Mouse (Mus musculus): ENCODE data around the gene Creb5.
A peak's percentile ranks its signal among the peaks of the same experiment; 100 is the strongest.

Gene Creb5

GRCm38 (mm10) chr6:53429891-53430290, 142.8 kb downstream of the Creb5 start:
- no peak for DNase-seq (ENCODE audit: low read depth, low spot score)

DNA sequence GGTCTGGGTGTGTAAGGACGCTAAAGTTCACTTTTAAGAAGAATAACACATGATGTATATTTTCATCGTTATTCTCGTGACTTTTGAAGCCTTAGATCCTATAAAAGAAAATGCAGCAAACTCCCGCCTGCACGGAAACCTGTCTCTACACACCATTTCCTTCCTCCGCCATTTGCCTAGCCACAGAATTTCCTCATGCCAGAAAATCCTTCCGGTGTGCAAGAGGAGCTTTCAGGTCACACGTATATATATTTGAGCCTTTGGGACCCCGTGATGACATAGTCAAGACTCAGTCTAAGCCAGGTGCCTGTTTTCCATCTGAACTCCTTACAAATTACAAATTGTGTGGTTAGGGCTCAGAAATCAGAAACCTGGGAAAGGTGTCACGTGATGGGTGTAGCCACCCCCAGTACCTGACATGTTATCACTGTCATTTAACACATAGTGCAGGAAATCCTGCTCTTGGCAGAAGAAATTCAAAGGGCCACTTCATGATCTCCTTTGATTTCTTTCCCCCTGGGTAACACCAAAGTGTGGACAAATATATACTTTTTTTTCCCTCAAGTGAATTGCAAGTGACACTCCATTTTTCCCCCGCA, 158.9 kb downstream of the Creb5 start:
- no peak for DNase-seq (ENCODE audit: low read depth, low spot score)

DNA sequence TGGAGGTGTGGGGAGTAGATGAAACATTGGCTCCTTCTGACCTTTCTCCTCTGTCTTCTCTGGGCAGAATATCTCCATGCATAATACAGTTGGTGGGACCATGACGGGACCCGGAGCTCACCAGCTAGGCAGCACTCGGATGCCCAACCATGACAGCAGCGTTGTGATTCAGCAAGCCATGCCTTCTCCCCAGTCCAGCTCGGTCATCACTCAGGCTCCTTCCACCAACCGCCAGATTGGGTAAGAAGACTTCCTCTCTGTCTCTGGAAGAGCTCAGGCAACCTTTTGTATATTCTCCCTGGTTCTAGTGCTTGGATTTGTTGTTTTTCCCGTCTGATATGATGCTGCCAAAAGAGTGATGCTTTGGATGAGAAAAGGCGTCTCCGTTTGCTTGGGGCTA, 160.4 kb downstream of the Creb5 start:
- no peak for DNase-seq (ENCODE audit: low read depth, low spot score)

DNA sequence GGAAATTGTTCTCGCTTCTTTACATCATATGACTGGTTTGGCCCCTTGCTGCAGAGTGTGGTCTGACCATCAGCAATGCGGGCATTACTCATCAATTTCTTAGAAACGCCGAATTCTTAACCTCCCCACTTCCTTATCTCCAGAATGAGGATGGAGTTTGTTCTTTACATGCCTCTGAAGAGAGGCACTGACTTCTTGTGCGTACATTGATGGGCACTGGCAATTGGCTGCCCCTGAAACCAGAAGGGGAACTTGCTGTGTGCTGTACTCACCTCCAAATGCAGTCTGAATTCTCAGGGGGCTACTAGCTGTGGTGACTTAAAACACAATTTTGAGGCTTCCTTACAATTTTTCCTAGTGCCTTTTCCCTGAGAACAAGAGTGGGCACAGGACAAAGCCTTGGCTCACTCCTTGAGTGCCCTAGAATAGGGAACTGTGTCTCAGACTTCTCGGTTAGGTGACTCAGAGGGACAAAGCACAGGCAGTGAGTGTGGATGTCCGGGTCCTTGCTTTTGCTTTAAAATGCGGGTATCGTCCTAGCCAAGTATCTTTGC, 161.3 kb downstream of the Creb5 start:
- no peak for DNase-seq (ENCODE audit: low read depth, low spot score)

GRCm38 (mm10) chr6:53449437-53450173, 162.5 kb downstream of the Creb5 start:
- DNase-seq (ENCODE audit: low read depth, low spot score), result no peak

DNA sequence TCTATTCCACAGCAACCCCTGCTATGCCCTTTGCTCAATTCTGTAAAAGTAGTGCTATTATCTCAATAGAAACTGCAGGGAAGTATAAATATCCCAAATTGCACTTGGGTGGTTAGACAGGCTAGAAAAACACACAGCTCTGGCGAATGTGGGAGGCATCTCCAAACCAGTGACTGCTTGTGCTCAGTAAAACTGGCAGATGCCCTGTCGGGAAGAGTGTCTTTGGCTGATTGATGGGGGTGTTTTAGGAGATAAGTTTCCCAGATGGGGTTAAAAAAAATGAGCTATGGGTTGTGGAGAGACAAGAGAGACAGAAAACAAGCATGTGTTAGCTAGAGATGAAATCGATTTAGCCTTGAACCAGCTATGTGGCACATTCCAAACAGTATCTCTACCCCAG, 163.4 kb downstream of the Creb5 start:
- DNase-seq (ENCODE audit: low read depth, low spot score), result no peak

DNA sequence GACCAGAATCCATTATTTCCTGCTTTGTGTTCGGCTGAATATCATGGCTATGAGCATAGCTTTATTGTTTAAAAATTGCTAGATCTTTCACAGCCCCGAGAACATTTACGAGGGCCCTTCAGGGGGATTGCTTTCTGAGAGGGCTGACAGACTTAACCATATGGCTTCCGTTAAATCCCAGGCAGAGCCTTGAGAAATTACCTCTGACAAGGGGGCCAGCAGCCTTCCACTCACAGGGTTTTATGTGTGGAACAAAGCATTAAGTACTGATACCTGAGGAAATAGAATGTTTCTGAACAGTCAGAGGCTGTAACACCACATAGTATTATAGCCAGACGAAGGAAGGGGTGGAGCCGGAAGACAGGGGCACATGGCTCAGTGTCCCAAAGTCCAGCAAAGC, 165.2 kb downstream of the Creb5 start:
- no peak for DNase-seq (ENCODE audit: low read depth, low spot score)

DNA sequence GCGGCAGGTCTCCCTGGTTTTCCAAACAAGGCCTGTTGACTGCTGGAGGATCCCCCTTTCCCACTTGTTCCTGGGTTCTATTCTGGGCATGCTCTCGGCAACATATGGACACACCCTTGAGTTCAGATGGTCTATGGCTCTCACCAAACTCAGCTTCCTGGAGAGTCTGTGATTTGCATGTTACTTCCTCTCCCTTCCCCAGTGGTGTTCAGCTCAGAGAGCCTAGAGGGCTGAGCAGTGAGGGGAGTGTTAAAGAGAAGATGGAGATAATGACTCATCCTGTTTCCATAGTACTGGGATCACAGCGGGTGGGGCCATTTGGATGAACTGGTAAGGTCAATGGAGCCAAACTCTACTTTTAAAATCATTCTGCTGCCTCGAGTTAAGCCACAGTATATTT, 168.4 kb downstream of the Creb5 start:
- peak; percentile 43 for DNase-seq (ENCODE audit: low read depth, low spot score)

- DNase-seq (ENCODE audit: low read depth, low spot score), result no peak
Measured at GRCm38 (mm10) chr6:53456111-53456510, 169.0 kb downstream of the Creb5 start.

DNA sequence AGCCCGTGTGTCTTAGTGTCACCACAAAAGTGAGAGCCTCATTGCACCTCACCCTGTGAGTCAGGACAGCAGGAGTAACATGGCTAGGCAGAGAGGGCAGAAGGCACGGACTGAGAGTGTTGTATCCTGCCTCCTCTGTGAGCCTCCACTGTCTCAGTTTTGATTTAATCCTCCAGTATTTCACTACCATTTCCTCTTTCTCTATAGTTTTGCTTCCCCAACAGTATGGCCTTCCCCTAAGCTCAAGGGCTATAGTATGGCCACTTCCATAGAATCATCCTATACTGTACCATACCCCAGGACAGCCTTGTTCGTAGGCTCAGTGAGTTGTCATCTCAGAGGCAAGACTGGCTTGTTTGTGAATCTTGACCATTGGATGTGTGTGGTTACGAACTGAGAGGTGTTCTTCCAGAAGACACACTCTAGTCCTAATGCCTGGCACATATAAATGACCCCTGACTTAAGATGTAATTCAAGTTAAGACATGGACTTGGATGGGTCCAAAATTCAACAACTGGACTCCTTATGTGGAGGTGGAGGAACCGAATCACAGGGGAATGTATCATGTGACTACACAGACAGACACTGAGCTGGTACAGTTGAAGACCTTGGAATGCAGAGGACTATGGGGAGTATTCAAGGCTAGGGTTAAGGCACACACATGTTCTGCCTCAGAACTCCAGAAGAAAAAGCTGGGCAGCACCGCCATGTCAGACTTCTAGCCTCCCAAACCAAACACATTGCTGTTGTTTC, 173.1 kb downstream of the Creb5 start:
- DNase-seq (ENCODE audit: low read depth, low spot score), result no peak

DNA sequence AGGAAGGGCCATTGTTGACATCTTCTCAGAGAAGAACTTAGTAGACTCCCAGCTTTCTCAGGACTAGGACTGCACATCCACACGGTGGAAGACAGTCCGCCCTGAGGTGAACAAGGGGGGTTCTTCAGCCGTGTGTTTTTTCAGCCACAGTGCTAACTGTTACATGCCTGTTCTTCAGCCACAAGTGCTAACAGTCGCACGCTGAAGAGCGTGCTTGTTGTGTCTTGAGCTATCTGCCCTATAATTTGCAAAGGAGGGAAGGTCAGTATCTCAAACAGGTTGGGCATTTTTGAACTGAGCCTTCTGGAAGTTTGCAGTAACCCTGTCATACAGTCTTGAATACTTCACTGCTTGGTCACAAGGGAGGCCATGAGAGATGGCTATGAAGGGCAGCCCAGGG, 174.0 kb downstream of the Creb5 start:
- no peak for DNase-seq (ENCODE audit: low read depth, low spot score)

DNA sequence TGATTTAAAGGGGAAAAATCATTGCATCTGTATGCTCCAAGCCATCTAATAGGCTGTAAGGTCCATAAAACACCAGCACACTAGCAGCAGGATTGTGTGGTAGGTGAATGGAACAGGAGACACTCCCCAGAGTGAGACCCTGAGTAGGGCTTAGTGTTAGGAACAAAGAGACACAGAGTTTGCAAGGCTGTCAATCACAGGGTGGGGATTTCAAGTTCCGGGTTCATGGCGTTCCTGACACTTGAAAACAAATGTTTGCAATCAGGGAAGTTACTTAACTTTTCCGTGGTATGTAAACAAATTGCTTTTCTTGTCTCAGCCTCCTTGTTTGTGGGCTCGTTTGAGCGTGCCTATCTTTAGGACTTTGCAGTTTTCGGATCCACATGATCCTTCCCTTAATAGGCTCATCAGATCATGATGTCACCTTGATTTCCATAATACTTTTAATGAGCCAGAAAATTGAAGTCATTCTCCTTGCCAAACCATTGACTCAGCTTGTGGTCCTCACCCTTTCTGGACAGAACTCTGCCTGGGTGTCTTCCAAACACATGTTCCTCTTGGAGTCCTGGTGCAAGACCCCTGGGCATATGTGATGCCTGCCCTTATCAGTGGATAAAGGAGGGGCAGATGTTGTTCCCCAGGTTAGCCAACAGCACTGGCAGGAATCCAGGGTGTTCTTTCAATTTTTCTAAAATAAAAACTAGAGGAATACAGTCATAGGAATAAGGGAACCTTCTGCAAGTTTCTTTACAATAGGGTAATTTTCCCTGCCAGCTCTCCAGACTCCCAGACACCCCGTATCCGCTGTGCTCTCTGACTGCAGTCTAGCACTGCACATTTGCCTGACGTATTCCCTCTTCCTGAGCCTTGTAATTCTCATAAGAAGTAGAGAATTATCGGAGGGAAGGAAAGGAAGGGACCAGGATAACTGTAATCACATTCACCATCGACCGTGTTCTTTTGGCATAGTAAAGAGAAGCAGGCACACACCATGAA, 175.0 kb downstream of the Creb5 start:
- DNase-seq (ENCODE audit: low read depth, low spot score), result peak; percentile 16

GRCm38 (mm10) chr6:53462802-53463201, 175.7 kb downstream of the Creb5 start:
- no peak for DNase-seq (ENCODE audit: low read depth, low spot score)

- no peak for DNase-seq (ENCODE audit: low read depth, low spot score)
Measured at GRCm38 (mm10) chr6:53463261-53463813, 176.3 kb downstream of the Creb5 start.

GRCm38 (mm10) chr6:53469204-53469603, 182.1 kb downstream of the Creb5 start:
- DNase-seq (ENCODE audit: low read depth, low spot score), result no peak

DNA sequence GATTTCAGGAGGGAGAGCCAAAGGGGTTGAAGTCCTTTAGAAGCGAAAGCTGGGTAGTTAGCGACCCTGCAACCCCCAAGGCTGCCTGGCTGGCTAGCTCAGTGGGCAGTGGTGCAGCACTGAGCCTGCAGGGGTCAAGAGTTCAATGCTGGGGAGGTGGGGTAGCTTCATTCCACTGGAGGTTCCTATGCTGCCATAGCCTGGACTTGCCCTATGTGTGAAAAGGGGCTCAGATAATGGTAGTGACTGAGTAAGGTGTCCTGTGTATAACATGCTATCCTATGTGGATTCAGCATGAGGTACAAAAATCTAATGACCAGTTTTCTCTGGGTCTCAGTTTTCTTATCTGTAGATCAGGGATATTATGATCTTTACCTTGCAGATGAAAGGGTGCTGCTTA, 182.6 kb downstream of the Creb5 start:
- DNase-seq (ENCODE audit: low read depth, low spot score), result no peak

DNA sequence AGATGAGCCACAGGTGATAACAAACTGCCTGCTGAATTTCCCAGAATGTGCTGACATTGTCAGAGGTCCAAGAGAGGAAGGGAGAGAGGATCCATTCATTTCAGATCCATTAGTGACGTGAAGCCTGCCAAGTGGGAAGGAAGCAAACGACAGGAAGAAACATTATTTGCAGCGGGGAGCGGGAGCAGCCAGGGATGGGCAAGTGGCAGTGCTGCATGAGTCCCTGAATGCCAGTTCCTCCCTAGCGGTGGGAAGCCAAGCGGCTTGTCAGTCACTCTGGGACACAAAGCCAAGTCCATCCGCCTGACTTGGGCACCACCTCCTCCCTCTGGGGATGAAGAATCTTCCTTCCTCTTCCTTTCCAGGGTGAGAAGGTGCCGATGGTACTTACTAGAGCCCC, 183.5 kb downstream of the Creb5 start:
- no peak for DNase-seq (ENCODE audit: low read depth, low spot score)

GRCm38 (mm10) chr6:53470999-53471591, 184.0 kb downstream of the Creb5 start:
- no peak for DNase-seq (ENCODE audit: low read depth, low spot score)

GRCm38 (mm10) chr6:53472751-53473150, 185.7 kb downstream of the Creb5 start:
- DNase-seq (ENCODE audit: low read depth, low spot score), result no peak

DNA sequence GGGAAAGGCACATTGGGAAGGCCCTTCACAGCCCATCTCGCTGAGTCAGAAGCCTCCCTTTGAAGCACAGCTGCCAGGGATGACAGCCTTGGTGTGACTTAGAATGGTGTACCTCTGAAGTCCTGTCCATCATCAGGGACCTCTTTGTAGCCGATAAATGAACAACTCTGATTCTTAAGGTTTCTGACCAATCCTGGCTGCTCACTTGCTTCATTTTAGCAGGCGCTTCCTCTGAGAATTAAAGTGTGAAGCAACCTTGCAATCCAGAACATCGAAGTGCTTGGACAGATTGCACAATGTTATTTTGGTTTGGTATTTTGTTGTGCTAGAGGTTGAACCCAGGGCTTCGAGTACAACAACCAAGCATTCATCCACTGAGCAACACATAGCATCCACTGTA, 190.4 kb downstream of the Creb5 start:
- DNase-seq (ENCODE audit: low read depth, low spot score), result no peak

DNA sequence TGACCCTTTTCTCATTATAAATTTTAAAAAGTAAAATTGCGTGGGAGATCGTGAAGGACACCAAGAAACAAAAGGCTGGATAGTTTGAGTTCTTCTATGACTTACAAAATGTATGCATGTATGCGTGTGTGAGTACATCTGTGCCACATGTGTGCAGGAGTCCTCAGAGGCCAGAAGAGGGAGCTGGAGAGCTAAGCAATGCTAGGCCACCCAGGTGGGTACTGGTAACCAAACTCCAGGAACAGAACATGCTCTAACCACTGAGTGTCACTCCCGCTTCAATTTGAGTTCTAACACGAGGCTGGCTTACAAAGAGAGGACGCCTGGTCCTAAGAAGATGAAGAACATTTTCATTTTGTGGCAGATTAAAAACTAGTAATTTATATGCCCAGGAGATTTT, 203.8 kb downstream of the Creb5 start:
- peak; percentile 71 for DNase-seq (ENCODE audit: low read depth, low spot score)

Measured in ZHBTc4 (cell line).